Mouse (Mus musculus): Measurements from ENCODE around the gene Agk. TPM values are rescaled to one million over a fixed set of nuclear protein-coding genes. Genes with fewer than 3 reads are reported as not detected.

Agk gene
- polyA plus RNA-seq, 1 experiment from 2014 or later, result 48.2 TPM

DNA sequence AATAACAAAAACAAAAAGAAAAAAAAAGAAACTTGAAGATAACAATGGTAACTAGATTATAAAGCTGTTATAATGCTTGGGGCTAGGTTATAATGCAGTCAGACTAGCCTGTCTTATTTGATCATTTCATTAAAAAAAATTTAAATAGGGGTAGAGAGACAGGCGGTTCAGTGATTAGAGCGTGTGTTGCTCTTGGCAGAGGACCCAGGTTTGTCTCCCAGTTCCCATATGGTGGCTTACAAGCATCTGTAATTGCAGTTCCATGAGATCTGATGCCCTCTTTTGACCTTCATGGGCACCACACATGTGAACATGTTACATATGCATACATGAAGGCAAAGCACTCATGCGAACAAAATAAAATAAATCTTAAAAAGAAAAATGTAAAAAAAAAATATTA, 116.3 kb downstream of the Agk start:
- Histone ChIP-seq H3K4me1 (ENCODE audit: control insufficient read depth, insufficient read depth, low read length) (no peaks in the 10 kb centered on the region), H3K27ac (ENCODE audit: low read length) (no peak overlapping the region), H3K27me3 (ENCODE audit: control insufficient read depth, insufficient read depth, low read length) (no peaks in the 10 kb centered on the region), H3K4me3 (ENCODE audit: low read depth, low read length) (no peak overlapping the region), H3K9me3 (ENCODE audit: control insufficient read depth, low read depth, low read length) (no peaks in the 10 kb centered on the region), H3K9ac (replicated peaks; ENCODE audit: low read depth, low read length) (no peak overlapping the region), H3K4me2 (replicated peaks; ENCODE audit: low read depth, low read length) (no peak overlapping the region), H3K36me3 (ENCODE audit: control insufficient read depth, insufficient read depth, low read length) (no peaks in the 10 kb centered on the region)
- 80% methylated on average over 3 of the region's 3 CpGs for WGBS
- ATAC-seq (ENCODE audit: insufficient number of reproducible peaks, insufficient read depth, low FRiP score, low read depth), result no peak

DNA sequence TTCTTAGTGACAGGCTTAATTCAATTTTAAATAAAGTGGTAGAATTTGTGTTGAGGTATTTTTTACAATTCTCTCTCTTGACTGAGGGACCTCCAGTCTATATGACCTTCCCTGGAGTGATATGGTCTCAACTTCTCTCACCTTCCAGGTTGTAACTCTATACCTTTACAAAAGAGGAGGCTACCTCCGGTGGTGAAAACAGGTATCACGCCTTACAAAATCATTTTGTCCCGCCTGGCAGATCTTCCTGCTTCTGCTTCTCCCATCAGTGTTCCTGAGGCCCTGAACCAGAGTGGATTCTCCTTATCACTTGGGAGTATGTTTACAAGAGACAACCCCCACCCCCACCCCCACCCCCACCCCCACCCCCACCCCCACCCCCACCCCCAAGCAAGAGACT, 116.8 kb downstream of the Agk start:
- 24% methylated on average over 3 of the region's 3 CpGs for WGBS
- Histone ChIP-seq H3K36me3 (ENCODE audit: control insufficient read depth, insufficient read depth, low read length) (no peaks in the 10 kb centered on the region), H3K4me3 (ENCODE audit: low read depth, low read length) (no peak overlapping the region), H3K9ac (replicated peaks; ENCODE audit: low read depth, low read length) (no peak overlapping the region), H3K27ac (ENCODE audit: low read length) (no peak overlapping the region), H3K4me1 (ENCODE audit: control insufficient read depth, insufficient read depth, low read length) (no peaks in the 10 kb centered on the region), H3K9me3 (ENCODE audit: control insufficient read depth, low read depth, low read length) (no peaks in the 10 kb centered on the region), H3K4me2 (replicated peaks; ENCODE audit: low read depth, low read length) (no peak overlapping the region), H3K27me3 (ENCODE audit: control insufficient read depth, insufficient read depth, low read length) (no peaks in the 10 kb centered on the region)
- no peak for ATAC-seq (ENCODE audit: insufficient number of reproducible peaks, insufficient read depth, low FRiP score, low read depth)

DNA sequence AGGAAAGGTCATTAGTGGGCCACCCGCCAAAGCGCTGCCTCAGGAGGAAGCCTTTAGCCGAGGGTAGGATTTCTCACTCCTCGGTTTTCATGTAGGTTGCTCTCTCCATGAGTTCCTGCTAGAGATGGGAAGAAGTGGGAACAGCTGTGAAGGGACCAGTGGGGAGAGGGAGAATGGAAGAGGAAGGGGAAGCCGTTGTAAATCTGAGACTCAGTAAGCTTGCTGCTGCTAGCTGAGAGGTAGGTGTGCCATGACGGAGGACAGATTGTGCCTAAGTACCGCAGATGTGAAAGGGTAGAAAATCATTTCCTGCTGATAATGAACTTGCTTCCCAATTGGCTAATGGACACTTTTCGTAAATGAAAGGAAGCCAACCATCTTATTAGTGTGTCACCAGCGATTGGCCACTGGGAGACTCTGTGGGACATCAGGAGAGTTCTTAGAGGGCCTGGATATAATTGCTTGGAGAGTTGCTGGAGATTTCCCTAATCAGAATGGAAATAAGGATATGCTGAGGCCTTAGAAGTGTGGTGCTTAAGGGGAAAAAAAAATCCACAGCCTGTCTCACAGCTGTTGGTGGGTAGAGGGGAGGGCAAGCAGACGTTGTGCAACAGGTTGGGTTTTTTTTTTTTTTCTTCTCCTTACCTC, 118.4 kb downstream of the Agk start:
- WGBS, result 34% methylated on average over 10 of the region's 10 CpGs
- Histone ChIP-seq H3K4me2 (replicated peaks; ENCODE audit: low read depth, low read length) (no peak overlapping the region), H3K27me3 (ENCODE audit: control insufficient read depth, insufficient read depth, low read length) (no peaks in the 10 kb centered on the region), H3K9ac (replicated peaks; ENCODE audit: low read depth, low read length) (no peak overlapping the region), H3K27ac (ENCODE audit: low read length) (no peak overlapping the region), H3K9me3 (ENCODE audit: control insufficient read depth, low read depth, low read length) (no peaks in the 10 kb centered on the region), H3K36me3 (ENCODE audit: control insufficient read depth, insufficient read depth, low read length) (no peaks in the 10 kb centered on the region), H3K4me1 (ENCODE audit: control insufficient read depth, insufficient read depth, low read length) (no peaks in the 10 kb centered on the region), H3K4me3 (ENCODE audit: low read depth, low read length) (no peak overlapping the region)
- ATAC-seq (ENCODE audit: insufficient number of reproducible peaks, insufficient read depth, low FRiP score, low read depth), result no peak

Other genes starting within 250 kb of the Agk start
- gene E330009J07Rik, start 111.0 kb downstream of the Agk start, polyA plus RNA-seq (2014; fragmentation: Nextera tagmentation; extraction: Ambion mirVana), result 22.4 and 23.6 TPM in 2 replicates
- gene Wee2, start 113.9 kb downstream of the Agk start, polyA plus RNA-seq (2014; fragmentation: Nextera tagmentation; extraction: Ambion mirVana), result 0.08 TPM in 1 of 2 replicates, not detected in the other
- 153 and 158 TPM in 2 replicates for gene Ssbp1, start 146.2 kb downstream of the Agk start, polyA plus RNA-seq (2014; fragmentation: Nextera tagmentation; extraction: Ambion mirVana)
- gene Tas2r137, start 166.1 kb downstream of the Agk start, polyA plus RNA-seq (2014; fragmentation: Nextera tagmentation; extraction: Ambion mirVana), result not detected in 2 replicates
- gene Tas2r108, start 168.4 kb downstream of the Agk start, polyA plus RNA-seq (2014; fragmentation: Nextera tagmentation; extraction: Ambion mirVana), result 0.42 TPM in 1 of 2 replicates, not detected in the other
- not detected in 2 replicates for gene Prss37, start 194.3 kb downstream of the Agk start, polyA plus RNA-seq (2014; fragmentation: Nextera tagmentation; extraction: Ambion mirVana)
- 0.09 TPM in 1 of 2 replicates, not detected in the other for gene Olfr461, start 229.9 kb downstream of the Agk start, polyA plus RNA-seq (2014; fragmentation: Nextera tagmentation; extraction: Ambion mirVana)
- not detected in 2 replicates for gene Olfr460, start 244.3 kb downstream of the Agk start, polyA plus RNA-seq (2014; fragmentation: Nextera tagmentation; extraction: Ambion mirVana)